Comparison of ENCODE assay signal across 25 mouse cellular contexts in genomic region chr8:125786886-125787285, GRCm38 (mm10). TPM values are rescaled to one million over a fixed set of nuclear protein-coding genes. Genes with fewer than 3 reads are reported as not detected.
DNase-seq lines count a peak whose midpoint lies in the region; ATAC-seq and TF ChIP-seq lines count a peak whose summit lies in the region.
"Had no signal": no experiment of that assay in that cellular context is flagged by ENCODE, and none has a peak within 500 bp of the region (broad histone marks: within the 10 kb centered on the region; RNA-seq: fewer than 3 reads in every experiment).

No protein-coding gene starts in this region.

- no peak overlapping the region for H3K9ac ChIP-seq in forebrain, embryonic 15.5 days (replicated peaks)
- no peak overlapping the region for H3K9ac ChIP-seq in forebrain, embryonic 12.5 days
- no peak overlapping the region for H3K9ac ChIP-seq in hindbrain, embryonic 16.5 days (ENCODE audit: low read depth, low read length)
- H3K9ac ChIP-seq in liver, embryonic 14.5 days (replicated peaks) = no peak overlapping the region
- H3K9ac ChIP-seq: heart, embryonic 12.5 days; limb, embryonic 15.5 days; midbrain, embryonic 13.5 days had no signal

- no peaks in the 10 kb centered on the region for H3K36me3 ChIP-seq in forebrain, embryonic 15.5 days
- no peaks in the 10 kb centered on the region for H3K36me3 ChIP-seq in forebrain, embryonic 12.5 days (replicated peaks)
- no peaks in the 10 kb centered on the region for H3K36me3 ChIP-seq in hindbrain, embryonic 16.5 days (ENCODE audit: control insufficient read depth, insufficient read depth, low read length)
- H3K36me3 ChIP-seq in hindbrain, embryonic 10.5 days = no peaks in the 10 kb centered on the region
- no peaks in the 10 kb centered on the region for H3K36me3 ChIP-seq in liver, embryonic 14.5 days (replicated peaks; ENCODE audit: control insufficient read depth, insufficient read depth, low read depth)
- H3K36me3 ChIP-seq: embryonic facial prominence, embryonic 10.5 days; heart, embryonic 12.5 days; limb, embryonic 15.5 days; midbrain, embryonic 13.5 days had no signal

- TF ChIP-seq EP300 in liver, embryonic 14.5 days (IDR thresholded peaks at IDR 0.05; ENCODE audit: low read depth) = 0 out of 2 replicates have a peak, but pooled peaks have one; percentile 18

- H3K27me3 ChIP-seq in forebrain, embryonic 15.5 days = no peaks in the 10 kb centered on the region
- H3K27me3 ChIP-seq in forebrain, embryonic 12.5 days = no peaks in the 10 kb centered on the region
- no peaks in the 10 kb centered on the region for H3K27me3 ChIP-seq in hindbrain, embryonic 16.5 days (replicated peaks; ENCODE audit: control insufficient read depth, insufficient read depth, low read length)
- no peaks in the 10 kb centered on the region for H3K27me3 ChIP-seq in hindbrain, embryonic 10.5 days (ENCODE audit: insufficient read depth, poor library complexity, severe bottlenecking)
- no peaks in the 10 kb centered on the region for H3K27me3 ChIP-seq in liver, embryonic 14.5 days (ENCODE audit: control insufficient read depth, insufficient read depth, low read length)
- H3K27me3 ChIP-seq: heart, embryonic 12.5 days; limb, embryonic 15.5 days; midbrain, embryonic 13.5 days had no signal

- peaks cover 11% of the 10 kb centered on the region for H3K4me1 ChIP-seq in forebrain, embryonic 15.5 days
- H3K4me1 ChIP-seq in forebrain, embryonic 12.5 days = 0 out of 2 replicates have a peak, but pooled peaks cover 3% of the 10 kb centered on the region
- no peaks in the 10 kb centered on the region; the same call in 1 of the 2 replicates for H3K4me1 ChIP-seq in hindbrain, embryonic 16.5 days (ENCODE audit: control insufficient read depth, insufficient read depth, low read depth, low read length)
- H3K4me1 ChIP-seq in hindbrain, embryonic 10.5 days (replicated peaks) = peaks cover 12% of the 10 kb centered on the region
- H3K4me1 ChIP-seq in liver, embryonic 14.5 days (replicated peaks; ENCODE audit: control insufficient read depth in 2 of 2, insufficient read depth in 2 of 2, low read length in 1 of 2) = peaks cover 0 to 7% of the 10 kb centered on the region in 2 experiments; a peak in 1 of 4 replicates

- WGBS in forebrain, embryonic 15.5 days = 59% methylated on average over 7 of the region's 7 CpGs
- WGBS in forebrain, embryonic 12.5 days = 76% methylated on average over 7 of the region's 7 CpGs
- WGBS in hindbrain, embryonic 16.5 days = 72% methylated on average over 7 of the region's 7 CpGs
- 87% methylated on average over 7 of the region's 7 CpGs for WGBS in hindbrain, embryonic 10.5 days
- 16% methylated on average over 7 of the region's 7 CpGs for WGBS in liver, embryonic 14.5 days (ENCODE audit: insufficient replicate concordance)

- no peak for DNase-seq in hindbrain, embryonic 10.5 days (ENCODE audit: low spot score)
- peak; percentile 47 for DNase-seq in brain, embryonic 14.5 days (ENCODE audit: low read depth)
- no peak for DNase-seq in liver, embryonic 14.5 days (ENCODE audit: low read depth in 3 of 3, low spot score in 3 of 3)
- DNase-seq in adrenal gland, postnatal 36 days = no peak
- DNase-seq in cerebellum, adult 9-10 months = no peak
- DNase-seq: adrenal gland, postnatal 10 days; cerebellum, adult 8-10 months; gastrocnemius, postnatal 14 days; heart, adult 11 months; heart, postnatal 10 days; kidney, adult 9 months; kidney, postnatal 14 days; left cerebral cortex, postnatal 4 days; right cerebral cortex, postnatal 14 days; spleen, adult 18-20 months had no signal

- no peak overlapping the region for H3K4me2 ChIP-seq in forebrain, embryonic 15.5 days (replicated peaks)
- H3K4me2 ChIP-seq in forebrain, embryonic 12.5 days = no peak overlapping the region
- no peak overlapping the region for H3K4me2 ChIP-seq in hindbrain, embryonic 16.5 days (ENCODE audit: low read length)
- H3K4me2 ChIP-seq in liver, embryonic 14.5 days (ENCODE audit: low read depth) = no peak overlapping the region
- H3K4me2 ChIP-seq: heart, embryonic 12.5 days; limb, embryonic 15.5 days; midbrain, embryonic 13.5 days had no signal

- peak overlapping the region; percentile 5; the same call in 1 of the 2 replicates for H3K27ac ChIP-seq in forebrain, embryonic 15.5 days (replicated peaks)
- H3K27ac ChIP-seq in forebrain, embryonic 12.5 days = no peak overlapping the region
- H3K27ac ChIP-seq in hindbrain, embryonic 16.5 days (ENCODE audit: low read depth, low read length) = no peak overlapping the region
- no peak overlapping the region for H3K27ac ChIP-seq in hindbrain, embryonic 10.5 days
- H3K27ac ChIP-seq in liver, embryonic 14.5 days = no peak overlapping the region
- H3K27ac ChIP-seq: embryonic facial prominence, embryonic 10.5 days; hindbrain, postnatal 0 days; limb, embryonic 15.5 days; macrophage had no signal

- ATAC-seq in forebrain, embryonic 15.5 days (replicated peaks) = no peak
- no peak for ATAC-seq in forebrain, embryonic 12.5 days (ENCODE audit: low FRiP score)
- ATAC-seq in hindbrain, embryonic 16.5 days = 0 out of 2 replicates have a peak, but pooled peaks have one; percentile 40
- ATAC-seq in liver, embryonic 14.5 days (ENCODE audit: insufficient read depth) = peak; percentile 75
- ATAC-seq: hindbrain, postnatal 0 days; intestine, embryonic 16.5 days had no signal

- TF ChIP-seq POLR2A in brain, embryonic 14.5 days (IDR thresholded peaks at IDR 0.05; ENCODE audit: borderline replicate concordance, extremely low read depth, insufficient read depth, insufficient read length, poor library complexity, severe bottlenecking) = no peak

- no peak overlapping the region for H3K4me3 ChIP-seq in forebrain, embryonic 15.5 days
- no peak overlapping the region for H3K4me3 ChIP-seq in forebrain, embryonic 12.5 days (replicated peaks)
- H3K4me3 ChIP-seq in hindbrain, embryonic 16.5 days (ENCODE audit: low read length) = no peak overlapping the region
- H3K4me3 ChIP-seq in hindbrain, embryonic 10.5 days = no peak overlapping the region
- no peak overlapping the region for H3K4me3 ChIP-seq in liver, embryonic 14.5 days (ENCODE audit: insufficient read depth in 1 of 2, low read depth in 2 of 2, low read length in 2 of 2)
- H3K4me3 ChIP-seq: embryonic facial prominence, embryonic 10.5 days; heart, embryonic 12.5 days; limb, embryonic 15.5 days; midbrain, embryonic 13.5 days had no signal

- no peak for TF ChIP-seq CTCF in brain, embryonic 14.5 days (IDR thresholded peaks at IDR 0.05; ENCODE audit: borderline replicate concordance, extremely low read depth, insufficient read depth, insufficient read length)
- no peak for TF ChIP-seq CTCF in liver, embryonic 14.5 days (IDR thresholded peaks at IDR 0.05; ENCODE audit: low read depth)

- H3K9me3 ChIP-seq in forebrain, embryonic 15.5 days = no peaks in the 10 kb centered on the region
- H3K9me3 ChIP-seq in forebrain, embryonic 12.5 days = no peaks in the 10 kb centered on the region
- H3K9me3 ChIP-seq in hindbrain, embryonic 16.5 days (ENCODE audit: control insufficient read depth, low read length) = no peaks in the 10 kb centered on the region
- no peaks in the 10 kb centered on the region for H3K9me3 ChIP-seq in hindbrain, embryonic 10.5 days
- H3K9me3 ChIP-seq in liver, embryonic 14.5 days (ENCODE audit: control insufficient read depth, low read length) = no peaks in the 10 kb centered on the region
- H3K9me3 ChIP-seq: embryonic facial prominence, embryonic 10.5 days; heart, embryonic 12.5 days; limb, embryonic 15.5 days; midbrain, embryonic 13.5 days had no signal

RNA-seq across cellular contexts. Expression of gene Ntpcr, which starts 57.1 kb away (rescaled TPM):
- polyA plus RNA-seq in forebrain, embryonic 15.5 days (2015; fragmentation: Nextera tagmentation; extraction: Ambion mirVana) = 26.5 and 28.0 TPM in 2 replicates
- polyA plus RNA-seq in forebrain, embryonic 12.5 days (2016; fragmentation: Nextera tagmentation; extraction: Ambion mirVana) = 17.1 and 20.0 TPM in 2 replicates
- polyA plus RNA-seq in hindbrain, embryonic 16.5 days (2015; fragmentation: Nextera tagmentation; extraction: Ambion mirVana) = 35.4 and 37.6 TPM in 2 replicates
- 15.9 and 18.8 TPM in 2 replicates for polyA plus RNA-seq in hindbrain, embryonic 10.5 days (2016; fragmentation: Nextera tagmentation; extraction: Ambion mirVana)
- 27.9 and 30.4 TPM in 2 replicates for polyA plus RNA-seq in brain, embryonic 14.5 days (2012; rRNA removed)
- polyA plus RNA-seq in liver, embryonic 14.5 days (2012; rRNA removed) = 10.1 and 12.6 TPM in 2 replicates
- 13.9 and 14.7 TPM in 2 replicates for polyA plus RNA-seq in liver, embryonic 14.5 days (2014; fragmentation: Nextera tagmentation; extraction: Ambion mirVana)
- 10 to 100 TPM; 17.2 to 23.3 TPM for total RNA-seq in adrenal gland, postnatal 36 days (2021)

Comparison
In these comparisons a context has a peak if more than half of its experiments do, and no peak if none do; other contexts are left out.
1. ATAC-seq: peak in hindbrain, embryonic 16.5 days (single experiment) and liver, embryonic 14.5 days (single experiment); none in forebrain, embryonic 15.5 days (single experiment) and forebrain, embryonic 12.5 days (single experiment).